Mouse (Mus musculus) MEL (cell line): Measurements from ENCODE around the gene Slco3a1. TPM values are rescaled to one million over a fixed set of nuclear protein-coding genes. Genes with fewer than 3 reads are reported as not detected.
A peak's percentile ranks its signal among the peaks of the same experiment; 100 is the strongest.

ENCODE experiments used
- DNase-seq: peaks from one replicate; pipeline ENCODE4 v3.0.0; 2011; ENCODE audit warnings: low read depth, low spot score
- H3K27ac ChIP-seq: 2 replicates; pipeline ENCODE4 v1.5.1; 2012; ENCODE audit warnings: low read depth, mild to moderate bottlenecking, control low read depth, low read length, moderate library complexity; ENCODE audit not compliant: control insufficient read depth
- H3K27me3 ChIP-seq, 2 experiments: fragments of 150-350 bp in 1 of 2; sonication (generic) in 1 of 2; 2 replicates each; pipeline ENCODE4 v1.6.1; 2012; ENCODE audit warnings: low read length in 2 of 2, mild to moderate bottlenecking in 2 of 2, improper control_type of control experiment in 1 of 2, moderate library complexity in 1 of 2; ENCODE audit not compliant: insufficient read depth in 2 of 2, control insufficient read depth in 1 of 2
- H3K36me3 ChIP-seq, 2 experiments: 2 replicates each; pipeline ENCODE4 v1.6.1; 2012 to 2014; ENCODE audit warnings: low read length in 2 of 2, improper control_type of control experiment in 1 of 2, inconsistent platforms in 1 of 2, mild to moderate bottlenecking in 1 of 2; ENCODE audit not compliant: insufficient read depth in 2 of 2, control insufficient read depth in 1 of 2
- H3K4me1 ChIP-seq, 2 experiments: fragments of 150-350 bp in 1 of 2; sonication (generic) in 1 of 2; 2 replicates each; pipeline ENCODE4 v1.6.1; 2012; ENCODE audit warnings: low read length in 2 of 2, improper control_type of control experiment in 1 of 2, mild to moderate bottlenecking in 1 of 2; ENCODE audit not compliant: insufficient read depth in 2 of 2, control insufficient read depth in 1 of 2
- H3K4me3 ChIP-seq, 2 experiments: fragments of 150-350 bp in 1 of 2; sonication (generic) in 1 of 2; 2 replicates each; pipeline ENCODE4 v1.5.1; 2012; ENCODE audit warnings: low read depth in 2 of 2, low read length in 2 of 2, mild to moderate bottlenecking in 2 of 2, moderate library complexity in 2 of 2, control low read depth in 1 of 2, improper control_type of control experiment in 1 of 2; ENCODE audit not compliant: control insufficient read depth in 1 of 2, insufficient read depth in 1 of 2
- H3K79me2 ChIP-seq: 2 replicates; pipeline ENCODE4 v1.6.1; 2012; ENCODE audit warnings: mild to moderate bottlenecking, low read length, moderate library complexity; ENCODE audit not compliant: control insufficient read depth, poor library complexity, insufficient read depth
- H3K9ac ChIP-seq: 2 replicates; pipeline ENCODE4 v1.6.1; 2012; ENCODE audit warnings: low read depth, mild to moderate bottlenecking, control low read depth, low read length, moderate library complexity; ENCODE audit not compliant: control insufficient read depth, poor library complexity, severe bottlenecking
- H3K9me3 ChIP-seq: fragments of 150-350 bp; sonication (generic); replicated peaks from 2 replicates; pipeline ENCODE4 v1.6.1; 2012; ENCODE audit warnings: mild to moderate bottlenecking, low read length, improper control_type of control experiment, moderate library complexity; ENCODE audit not compliant: insufficient read depth
- CHD1 ChIP-seq: IDR thresholded peaks from 2 replicates; pipeline ENCODE4 v1.6.1; 2012; ENCODE audit warnings: low read depth, mild to moderate bottlenecking, inconsistent platforms, low read length, improper control_type of control experiment
- CHD2 ChIP-seq: IDR thresholded peaks from 2 replicates; pipeline ENCODE4 v1.6.1; 2011; ENCODE audit warnings: low read length, improper control_type of control experiment
- CTCF ChIP-seq, 3 experiments: IDR thresholded peaks in 2 of 3; conservative IDR thresholded peaks in 1 of 3; 2 replicates each; pipeline ENCODE4 v1.5.1; 2011 to 2012; ENCODE audit warnings: low read length in 3 of 3, low read depth in 2 of 3, mild to moderate bottlenecking in 2 of 3, improper control_type of control experiment in 1 of 3, inconsistent platforms in 1 of 3, mixed read lengths in 1 of 3, moderate library complexity in 1 of 3; ENCODE audit not compliant: control insufficient read depth in 1 of 3, insufficient read depth in 1 of 3, poor library complexity in 1 of 3, severe bottlenecking in 1 of 3
- E2F4 ChIP-seq: IDR thresholded peaks from 2 replicates; pipeline ENCODE4 v1.6.1; 2011; ENCODE audit warnings: low read depth, low read length, improper control_type of control experiment, borderline replicate concordance
- EP300 ChIP-seq, 2 experiments: IDR thresholded peaks; 2 replicates each; pipeline ENCODE4 v1.6.1; 2011; ENCODE audit warnings: improper control_type of control experiment in 2 of 2, low read length in 2 of 2, low read depth in 1 of 2, mild to moderate bottlenecking in 1 of 2
- ETS1 ChIP-seq: IDR thresholded peaks from 2 replicates; pipeline ENCODE4 v1.6.1; 2012; ENCODE audit warnings: low read depth, mild to moderate bottlenecking, inconsistent platforms, low read length, improper control_type of control experiment, moderate library complexity
- GABPA ChIP-seq: IDR thresholded peaks from 2 replicates; pipeline ENCODE4 v1.6.1; 2012; ENCODE audit warnings: low read depth, mild to moderate bottlenecking, inconsistent platforms, low read length, improper control_type of control experiment, moderate library complexity
- GATA1 ChIP-seq: IDR thresholded peaks from 2 replicates; pipeline ENCODE4 v1.6.1; 2011; ENCODE audit warnings: low read depth, low read length, improper control_type of control experiment
- HCFC1 ChIP-seq: IDR thresholded peaks from 2 replicates; pipeline ENCODE4 v1.6.1; 2012; ENCODE audit warnings: low read depth, mild to moderate bottlenecking, inconsistent platforms, low read length, improper control_type of control experiment, moderate library complexity
- KAT2A ChIP-seq: conservative IDR thresholded peaks from 2 replicates; pipeline ENCODE4 v1.6.1; 2012; ENCODE audit warnings: low read depth, low read length, improper control_type of control experiment, inconsistent platforms
- MAFK ChIP-seq: IDR thresholded peaks from 2 replicates; pipeline ENCODE4 v1.6.1; 2011; ENCODE audit warnings: low read depth, mild to moderate bottlenecking, low read length, improper control_type of control experiment, borderline replicate concordance
- MAX ChIP-seq: IDR thresholded peaks from 2 replicates; pipeline ENCODE4 v1.6.1; 2011; ENCODE audit warnings: low read length, improper control_type of control experiment
- MEF2A ChIP-seq: IDR thresholded peaks from 2 replicates; pipeline ENCODE4 v1.6.1; 2014; ENCODE audit warnings: low read depth, mild to moderate bottlenecking, inconsistent platforms, low read length, improper control_type of control experiment; ENCODE audit not compliant: poor library complexity, insufficient replicate concordance, severe bottlenecking; ENCODE audit errors: extremely low read depth
- MYB ChIP-seq: IDR thresholded peaks from 2 replicates; pipeline ENCODE4 v1.6.1; 2011; ENCODE audit warnings: mild to moderate bottlenecking, low read depth, low read length, improper control_type of control experiment
- NELFE ChIP-seq: IDR thresholded peaks from 2 replicates; pipeline ENCODE4 v1.6.1; 2011; ENCODE audit warnings: low read depth, low read length, improper control_type of control experiment
- POLR2A ChIP-seq, 2 experiments: IDR thresholded peaks; 2 replicates each; pipeline ENCODE4 v1.6.1; 2011 to 2012; ENCODE audit warnings: low read length in 2 of 2, mild to moderate bottlenecking in 2 of 2, control low read depth in 1 of 2, improper control_type of control experiment in 1 of 2, low read depth in 1 of 2, moderate library complexity in 1 of 2; ENCODE audit not compliant: control insufficient read depth in 1 of 2, insufficient read depth in 1 of 2, poor library complexity in 1 of 2
- POLR2AphosphoS2 ChIP-seq: IDR thresholded peaks from 2 replicates; pipeline ENCODE4 v1.6.1; 2011; ENCODE audit warnings: low read length, improper control_type of control experiment
- RAD21 ChIP-seq: IDR thresholded peaks from 2 replicates; pipeline ENCODE4 v1.6.1; 2011; ENCODE audit warnings: mild to moderate bottlenecking, low read depth, low read length, improper control_type of control experiment
- SIN3A ChIP-seq: IDR thresholded peaks from 2 replicates; pipeline ENCODE4 v1.6.1; 2012; ENCODE audit warnings: low read length, improper control_type of control experiment, inconsistent platforms
- SMC3 ChIP-seq: IDR thresholded peaks from 2 replicates; pipeline ENCODE4 v1.6.1; 2011; ENCODE audit warnings: low read depth, low read length, improper control_type of control experiment
- TAL1 ChIP-seq: IDR thresholded peaks from 2 replicates; pipeline ENCODE4 v1.6.1; 2012; ENCODE audit warnings: mild to moderate bottlenecking, inconsistent platforms, low read length, moderate library complexity, mixed read lengths
- TBP ChIP-seq: IDR thresholded peaks from 2 replicates; pipeline ENCODE4 v1.8.0; 2011; ENCODE audit warnings: low read depth, low read length, improper control_type of control experiment
- TCF12 ChIP-seq: IDR thresholded peaks from 2 replicates; pipeline ENCODE4 v1.6.1; 2014; ENCODE audit warnings: low read depth, mild to moderate bottlenecking, inconsistent platforms, low read length, improper control_type of control experiment, moderate library complexity
- UBTF ChIP-seq: IDR thresholded peaks from 2 replicates; pipeline ENCODE4 v1.6.1; 2012; ENCODE audit warnings: low read depth, mild to moderate bottlenecking, inconsistent platforms, low read length, improper control_type of control experiment, moderate library complexity, borderline replicate concordance; ENCODE audit not compliant: insufficient read depth
- USF1 ChIP-seq: IDR thresholded peaks from 2 replicates; pipeline ENCODE4 v1.6.1; 2014; ENCODE audit warnings: low read depth, mild to moderate bottlenecking, inconsistent platforms, low read length, improper control_type of control experiment, moderate library complexity
- USF2 ChIP-seq, 2 experiments: IDR thresholded peaks; 2 replicates each; pipeline ENCODE4 v1.6.1; 2011 to 2012; ENCODE audit warnings: improper control_type of control experiment in 2 of 2, low read length in 2 of 2, borderline replicate concordance in 1 of 2, inconsistent platforms in 1 of 2, low read depth in 1 of 2, mild to moderate bottlenecking in 1 of 2; ENCODE audit not compliant: insufficient read depth in 1 of 2
- ZC3H11A ChIP-seq: IDR thresholded peaks from 2 replicates; pipeline ENCODE4 v1.6.1; 2012; ENCODE audit warnings: low read depth, mild to moderate bottlenecking, inconsistent platforms, low read length, improper control_type of control experiment
- ZKSCAN1 ChIP-seq: IDR thresholded peaks from 2 replicates; pipeline ENCODE4 v1.6.1; 2012; ENCODE audit warnings: low read depth, mild to moderate bottlenecking, inconsistent platforms, low read length, improper control_type of control experiment, moderate library complexity
- ZMIZ1 ChIP-seq: IDR thresholded peaks from 2 replicates; pipeline ENCODE4 v1.6.1; 2012; ENCODE audit warnings: low read depth, mild to moderate bottlenecking, inconsistent platforms, low read length, improper control_type of control experiment, moderate library complexity
- ZNF384 ChIP-seq: IDR thresholded peaks from 2 replicates; pipeline ENCODE4 v1.6.1; 2012; ENCODE audit warnings: low read depth, mild to moderate bottlenecking, inconsistent platforms, low read length, improper control_type of control experiment
- polyA plus RNA-seq, 2 experiments: library from polyadenylated mRNA; stranded (reverse) in 1 of 2; unstranded in 1 of 2; fragments of >175 nt in 1 of 2; fragments of >200 nt in 1 of 2; gene quantifications; 2 replicates each; pipeline versions ENCODE4 v1.2.1 to v1.2.4; 2012; ENCODE audit warnings: low replicate concordance in 2 of 2, low read depth in 1 of 2; ENCODE audit not compliant: insufficient read length in 2 of 2, insufficient read depth in 1 of 2, missing spikeins in 1 of 2
- total RNA-seq: library from RNA; depleted of rRNA; stranded (reverse); fragments of 300-350 nt; gene quantifications from 2 replicates; pipeline ENCODE4 v1.2.3, GENCODE M21; 2012

Gene Slco3a1
- total and polyA plus RNA-seq, 3 experiments: 17.6 to 20.9 TPM; not detected in 1

DNA sequence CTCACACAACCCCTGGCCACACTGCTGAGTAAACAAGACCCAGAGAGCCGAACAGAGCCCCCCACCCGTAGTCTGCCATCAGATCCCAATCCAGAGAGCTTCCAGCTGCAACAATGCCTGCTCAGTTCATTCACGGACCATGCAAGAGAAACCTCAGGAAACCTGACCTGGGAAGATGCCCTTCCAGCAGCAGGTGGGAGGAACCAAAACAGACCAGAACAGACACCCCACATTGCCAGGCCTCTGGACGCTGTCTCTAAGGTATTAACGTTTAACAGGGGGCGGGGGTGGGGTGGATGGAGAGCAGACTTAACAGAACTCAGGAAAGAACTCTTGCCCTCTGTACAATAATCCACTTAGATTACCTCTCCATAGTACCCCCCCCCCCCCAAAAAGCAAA, 4.9 kb downstream of the Slco3a1 start:
- H3K27ac ChIP-seq: peak overlapping the region; percentile 98
- H3K9ac ChIP-seq: peak overlapping the region; percentile 47
- DNase-seq: no peak
- TF ChIP-seq KAT2A (no peak), POLR2AphosphoS2 (no peak), MAX (no peak), GATA1 (no peak)
- peaks cover 35% of the 10 kb centered on the region for H3K79me2 ChIP-seq
- H3K9me3 ChIP-seq: no peaks in the 10 kb centered on the region
- H3K4me3 ChIP-seq: peak overlapping the region; percentile 41 to 44
- H3K27me3 ChIP-seq: no peaks in the 10 kb centered on the region
- H3K36me3 ChIP-seq: peaks cover 0 to 48% of the 10 kb centered on the region in 2 experiments; a peak in 3 of 4 replicates
- H3K4me1 ChIP-seq: peaks cover 22 to 47% of the 10 kb centered on the region in 2 experiments

GRCm38 (mm10) chr7:74549013-74549582, 5.5 kb downstream of the Slco3a1 start:
- no peaks in the 10 kb centered on the region for H3K27me3 ChIP-seq
- peak overlapping the region; percentile 98 for H3K27ac ChIP-seq
- H3K79me2 ChIP-seq: peaks cover 32% of the 10 kb centered on the region
- peak overlapping the region; percentile 44 to 46 for H3K4me3 ChIP-seq
- peaks cover 22 to 47% of the 10 kb centered on the region in 2 experiments for H3K4me1 ChIP-seq
- no peaks in the 10 kb centered on the region for H3K9me3 ChIP-seq
- H3K36me3 ChIP-seq: peaks cover 0 to 48% of the 10 kb centered on the region in 2 experiments; a peak in 3 of 4 replicates
- DNase-seq: peak; percentile 89
- peak overlapping the region; percentile 48 for H3K9ac ChIP-seq
- TF ChIP-seq POLR2AphosphoS2 (no peak), MAX (peak; percentile 11; the same call in 1 of the 2 replicates), MYB (peak; percentile 51; the same call in 1 of the 2 replicates), GABPA (no peak), EP300 (IDR thresholded peaks at IDR 0.05; ENCODE audit: low read depth in 1 of 2, low read length in 2 of 2) (peak; percentile 91 to 94), CTCF (IDR thresholded peaks at IDR 0.05 in 2 of 3, conservative IDR thresholded peaks at IDR 0.05 in 1 of 3; ENCODE audit: control insufficient read depth in 1 of 3, insufficient read depth in 1 of 3, low read depth in 2 of 3, low read length in 3 of 3, poor library complexity in 1 of 3, severe bottlenecking in 1 of 3) (no peak), ETS1 (peak; percentile 57; the same call in 1 of the 2 replicates), TAL1 (peak; percentile 74), MAFK (no peak), KAT2A (no peak), MEF2A (no peak), CHD1 (no peak), POLR2A (IDR thresholded peaks at IDR 0.05; ENCODE audit: control insufficient read depth in 1 of 2, insufficient read depth in 1 of 2, low read depth in 1 of 2, low read length in 2 of 2, poor library complexity in 1 of 2) (no peak), SMC3 (0 out of 2 replicates have a peak, but pooled peaks have one; percentile 2), CHD2 (no peak), TBP (peak; percentile 38; the same call in 1 of the 2 replicates), SIN3A (peak; percentile 80), ZMIZ1 (no peak), TCF12 (peak; percentile 88), ZNF384 (peak; percentile 98), USF1 (no peak), HCFC1 (peak; percentile 46; the same call in 1 of the 2 replicates), USF2 (IDR thresholded peaks at IDR 0.05; ENCODE audit: borderline replicate concordance in 1 of 2, insufficient read depth in 1 of 2, low read depth in 1 of 2, low read length in 2 of 2) (no peak), NELFE (no peak), UBTF (no peak), RAD21 (no peak), E2F4 (no peak), ZKSCAN1 (no peak; the same call in 1 of the 2 replicates), ZC3H11A (no peak)
